Mouse (Mus musculus) midbrain, embryonic 16.5 days (tissue): Measurements from ENCODE around the gene Lrrc75b. TPM values are rescaled to one million over a fixed set of nuclear protein-coding genes. Genes with fewer than 3 reads are reported as not detected.
A peak's percentile ranks its signal among the peaks of the same experiment; 100 is the strongest.

Experiments
- ATAC-seq: fragments of 200-750 bp; cut with Nextera tagmentation; 2 replicates; pipeline ENCODE4 v1.8.0; 2017; ENCODE audit warnings: moderate TSS enrichment
- H3K27ac ChIP-seq: fragments of 300-500 bp; sonication (generic); 2 replicates; pipeline ENCODE4 v1.5.1; 2014; ENCODE audit warnings: mild to moderate bottlenecking, low read length, mixed read lengths
- H3K27me3 ChIP-seq: fragments of 300-500 bp; sonication (generic); 2 replicates; pipeline ENCODE4 v1.6.1; 2014; ENCODE audit warnings: low read depth, low read length, mixed read lengths; ENCODE audit not compliant: control insufficient read depth, insufficient read depth
- H3K36me3 ChIP-seq: fragments of 300-500 bp; sonication (generic); 2 replicates; pipeline ENCODE4 v1.6.1; 2014; ENCODE audit warnings: mild to moderate bottlenecking, low read length, moderate library complexity, mixed read lengths; ENCODE audit not compliant: control insufficient read depth, insufficient read depth
- H3K4me1 ChIP-seq: fragments of 300-500 bp; sonication (generic); 2 replicates; pipeline ENCODE4 v1.6.1; 2014; ENCODE audit warnings: mild to moderate bottlenecking, low read length, mixed read lengths; ENCODE audit not compliant: control insufficient read depth, insufficient read depth
- H3K4me2 ChIP-seq: fragments of 300-500 bp; sonication (generic); 2 replicates; pipeline ENCODE4 v1.6.1; 2014; ENCODE audit warnings: mild to moderate bottlenecking, low read length, mixed read lengths
- H3K4me3 ChIP-seq: fragments of 300-500 bp; sonication (generic); 2 replicates; pipeline ENCODE4 v1.5.1; 2014; ENCODE audit warnings: low read depth, mild to moderate bottlenecking, low read length, moderate library complexity, mixed read lengths
- H3K9ac ChIP-seq: fragments of 300-500 bp; sonication (generic); 2 replicates; pipeline ENCODE4 v1.6.1; 2014; ENCODE audit warnings: low read depth, low read length, mixed read lengths
- H3K9me3 ChIP-seq: fragments of 300-500 bp; sonication (generic); replicated peaks from 2 replicates; pipeline ENCODE4 v1.6.1; 2014; ENCODE audit warnings: mild to moderate bottlenecking, low read length, mixed read lengths; ENCODE audit not compliant: control insufficient read depth, poor library complexity, severe bottlenecking
- WGBS: fragments of 180-500 bp; shearing (Covaris S2); extraction: QIAGEN DNeasy Blood & Tissue Kit; methylation state at CpG from one replicate; pipeline ENCODE4 v1.1.7; 2014; 5-methylcytosine and 5-hydroxymethylcytosine counted together
- polyA plus RNA-seq: library from polyadenylated mRNA; unstranded; fragments of >200 nt; fragmentation: Nextera tagmentation; extraction: Ambion mirVana; gene quantifications from 2 replicates; pipeline ENCODE4 v1.2.1, GENCODE M21; 2015

Gene Lrrc75b
- polyA plus RNA-seq, 1 experiment from 2014 or later, result 44.7 TPM

DNA sequence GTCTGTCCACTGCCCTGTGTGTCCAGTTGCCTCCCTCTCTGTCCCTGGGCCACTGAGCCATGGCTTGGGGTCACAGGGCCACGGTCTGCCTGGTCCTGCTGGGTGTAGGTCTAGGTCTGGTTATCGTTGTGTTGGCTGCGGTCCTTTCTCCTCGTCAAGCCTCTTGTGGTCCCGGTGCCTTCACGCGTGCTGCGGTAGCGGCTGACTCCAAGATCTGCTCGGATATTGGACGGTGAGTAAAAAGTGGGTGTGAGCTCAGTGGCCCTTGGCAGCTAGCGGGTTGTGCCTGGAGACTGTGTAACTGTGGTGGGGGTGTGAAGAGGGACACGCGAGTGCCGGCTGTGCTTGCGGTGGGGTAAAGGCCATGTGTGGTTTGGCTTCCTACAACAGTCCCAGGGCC lies 29.5 kb upstream of the Lrrc75b start:
- Histone ChIP-seq H3K4me2 (no peak overlapping the region), H3K9ac (no peak overlapping the region), H3K36me3 (no peaks in the 10 kb centered on the region), H3K27ac (no peak overlapping the region), H3K4me3 (no peak overlapping the region), H3K4me1 (peaks cover 2% of the 10 kb centered on the region; the same call in 1 of the 2 replicates), H3K27me3 (no peaks in the 10 kb centered on the region; the same call in 1 of the 2 replicates), H3K9me3 (no peaks in the 10 kb centered on the region)
- no peak for ATAC-seq
- WGBS, result 85% methylated on average over 16 of the region's 16 CpGs

DNA sequence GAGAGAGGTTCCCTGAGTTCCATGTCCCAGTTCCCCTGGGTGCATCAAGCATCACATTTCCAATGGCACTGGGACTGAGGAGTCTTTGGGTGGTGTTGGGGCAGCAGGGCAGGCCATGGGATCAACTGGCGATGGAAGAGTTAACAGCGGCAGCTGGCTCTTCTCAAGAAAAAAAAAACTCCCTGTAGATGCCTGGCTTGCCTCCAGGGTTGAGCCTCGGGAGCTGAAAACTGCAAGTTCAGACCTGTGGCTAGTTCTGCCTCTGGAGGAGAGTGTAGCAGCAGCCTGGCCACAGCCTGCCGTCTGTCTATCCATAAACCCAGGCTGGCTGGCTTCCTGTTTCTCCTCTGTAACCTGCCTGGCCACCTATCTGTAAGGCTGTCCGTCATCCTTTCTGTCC lies 29.0 kb upstream of the Lrrc75b start, which contains the start of gene Ggt5:
TSS of gene Ggt5 (plus strand) at position 212 of the 400 bp plus-strand sequence.
- Histone ChIP-seq H3K9me3 (no peaks in the 10 kb centered on the region), H3K27ac (no peak within 1 kb of the TSS), H3K4me2 (no peak within 1 kb of the TSS), H3K9ac (no peak within 1 kb of the TSS), H3K4me1 (peaks cover 2% of the 10 kb centered on the region; the same call in 1 of the 2 replicates), H3K36me3 (no peaks in the 10 kb centered on the region), H3K27me3 (no peaks in the 10 kb centered on the region; the same call in 1 of the 2 replicates), H3K4me3 (no peak within 1 kb of the TSS)
- WGBS, result 30% methylated on average over 5 of the region's 5 CpGs
- ATAC-seq, result no peak

DNA sequence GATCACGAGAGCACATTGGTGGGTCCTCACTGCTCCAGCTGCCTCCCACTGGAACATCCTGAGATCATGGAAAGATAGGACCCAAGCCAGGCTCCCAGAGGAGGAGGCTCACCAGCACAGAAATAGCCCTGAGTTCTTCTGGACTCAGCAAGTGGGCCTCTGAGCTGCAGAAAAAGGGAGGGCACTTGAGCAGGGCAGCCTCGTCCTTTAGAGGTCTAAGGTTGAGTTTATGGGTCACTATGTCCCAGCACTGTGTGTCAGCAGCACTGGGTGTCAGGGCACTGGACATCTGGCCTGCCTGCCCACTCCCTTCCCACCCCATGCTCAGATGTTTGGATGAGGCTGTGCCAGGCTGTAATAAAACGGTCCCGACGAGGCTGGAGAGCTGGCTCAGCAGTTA lies 28.2 kb upstream of the Lrrc75b start:
- Histone ChIP-seq H3K36me3 (no peaks in the 10 kb centered on the region), H3K9me3 (no peaks in the 10 kb centered on the region), H3K4me3 (no peak overlapping the region), H3K4me2 (no peak overlapping the region), H3K4me1 (peaks cover 2% of the 10 kb centered on the region; the same call in 1 of the 2 replicates), H3K27me3 (no peaks in the 10 kb centered on the region; the same call in 1 of the 2 replicates), H3K27ac (no peak overlapping the region), H3K9ac (no peak overlapping the region)
- 83% methylated on average over 5 of the region's 5 CpGs for WGBS
- no peak for ATAC-seq

DNA sequence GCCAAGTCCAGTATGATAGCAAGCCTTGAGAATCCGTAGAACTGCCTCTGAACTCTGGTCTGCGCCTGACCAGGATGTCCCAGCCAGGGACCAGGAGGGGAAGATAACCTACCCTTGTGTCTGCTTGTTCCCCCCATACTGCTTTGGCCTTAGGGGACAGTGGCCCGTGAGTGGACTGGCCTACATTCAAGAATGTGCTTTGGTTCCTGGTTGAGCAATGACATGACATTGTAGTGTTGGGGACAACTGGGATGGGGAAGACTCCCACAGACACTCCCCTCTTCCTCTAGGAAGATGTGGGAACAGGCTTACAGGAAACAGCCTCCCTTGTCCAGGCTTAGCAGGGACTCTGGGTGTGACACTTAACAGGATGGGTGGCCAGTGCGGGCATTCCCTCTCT lies 27.7 kb upstream of the Lrrc75b start:
- H3K4me2 ChIP-seq, result no peak overlapping the region
- H3K27me3 ChIP-seq, result no peaks in the 10 kb centered on the region; the same call in 1 of the 2 replicates
- peaks cover 2% of the 10 kb centered on the region; the same call in 1 of the 2 replicates for H3K4me1 ChIP-seq
- WGBS, result 86% methylated on average over 4 of the region's 4 CpGs
- H3K4me3 ChIP-seq, result no peak overlapping the region
- ATAC-seq, result no peak
- no peaks in the 10 kb centered on the region for H3K9me3 ChIP-seq
- no peak overlapping the region for H3K9ac ChIP-seq
- no peak overlapping the region for H3K27ac ChIP-seq
- H3K36me3 ChIP-seq, result no peaks in the 10 kb centered on the region

DNA sequence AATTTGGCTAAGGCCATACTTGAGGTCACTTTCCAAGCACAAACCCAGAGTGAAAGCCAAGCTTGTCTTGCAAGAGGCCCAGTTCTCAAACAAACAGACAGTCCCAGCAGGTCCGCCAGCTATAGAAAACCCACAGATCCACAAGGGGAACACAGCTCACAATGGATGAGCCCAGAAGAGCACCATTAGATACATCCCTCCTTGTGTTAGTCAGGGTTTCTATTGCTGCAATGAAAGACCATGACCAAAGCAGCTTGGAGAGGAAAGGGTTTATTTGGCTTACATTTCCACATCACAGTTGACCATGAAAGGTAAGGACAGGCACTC lies 26.4 kb upstream of the Lrrc75b start:
- Histone ChIP-seq H3K4me2 (no peak overlapping the region), H3K4me1 (peaks cover 2% of the 10 kb centered on the region; the same call in 1 of the 2 replicates), H3K27ac (no peak overlapping the region), H3K4me3 (no peak overlapping the region), H3K9me3 (no peaks in the 10 kb centered on the region), H3K36me3 (no peaks in the 10 kb centered on the region), H3K9ac (no peak overlapping the region), H3K27me3 (no peaks in the 10 kb centered on the region; the same call in 1 of the 2 replicates)
- 89% methylated on average over 1 of the region's 1 CpGs for WGBS
- ATAC-seq, result peak; percentile 52

DNA sequence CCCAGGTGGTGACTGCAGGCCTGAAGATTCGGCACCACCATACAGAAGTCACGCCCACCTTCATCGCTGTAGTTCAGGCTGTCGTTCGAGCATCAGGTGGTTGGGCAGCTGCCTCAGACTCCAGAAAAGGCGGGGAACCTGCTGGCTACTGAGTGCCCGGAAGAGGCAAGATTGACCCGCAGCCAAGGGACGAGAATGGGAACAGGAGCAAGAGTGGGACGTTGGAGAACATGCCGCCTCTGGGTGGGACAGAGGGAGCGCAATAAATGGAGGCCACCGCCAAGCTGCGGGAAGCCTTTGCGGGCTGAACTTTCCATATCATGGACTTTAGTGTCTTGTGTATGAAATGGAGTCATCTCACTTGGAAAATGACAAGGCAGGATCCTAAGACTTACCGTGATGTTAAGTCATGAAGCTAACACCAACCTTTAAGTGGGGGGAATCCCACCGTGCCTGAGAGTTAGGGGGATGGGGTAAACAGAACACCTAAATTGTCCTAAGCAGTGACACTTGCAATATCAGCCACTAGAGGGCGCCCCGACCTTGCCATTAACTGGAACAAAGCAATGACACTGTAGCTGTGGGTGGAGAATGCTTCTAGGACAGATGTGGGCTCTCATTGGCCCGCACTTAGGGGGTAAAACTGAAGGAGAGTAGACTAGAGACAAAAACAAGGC lies 25.9 kb upstream of the Lrrc75b start:
- Histone ChIP-seq H3K27ac (no peak overlapping the region), H3K9ac (no peak overlapping the region), H3K27me3 (no peaks in the 10 kb centered on the region; the same call in 1 of the 2 replicates), H3K9me3 (no peaks in the 10 kb centered on the region), H3K4me3 (no peak overlapping the region), H3K36me3 (no peaks in the 10 kb centered on the region), H3K4me1 (peaks cover 2% of the 10 kb centered on the region; the same call in 1 of the 2 replicates), H3K4me2 (peak overlapping the region; percentile 46)
- 23% methylated on average over 20 of the region's 20 CpGs for WGBS
- ATAC-seq, result peak; percentile 87

DNA sequence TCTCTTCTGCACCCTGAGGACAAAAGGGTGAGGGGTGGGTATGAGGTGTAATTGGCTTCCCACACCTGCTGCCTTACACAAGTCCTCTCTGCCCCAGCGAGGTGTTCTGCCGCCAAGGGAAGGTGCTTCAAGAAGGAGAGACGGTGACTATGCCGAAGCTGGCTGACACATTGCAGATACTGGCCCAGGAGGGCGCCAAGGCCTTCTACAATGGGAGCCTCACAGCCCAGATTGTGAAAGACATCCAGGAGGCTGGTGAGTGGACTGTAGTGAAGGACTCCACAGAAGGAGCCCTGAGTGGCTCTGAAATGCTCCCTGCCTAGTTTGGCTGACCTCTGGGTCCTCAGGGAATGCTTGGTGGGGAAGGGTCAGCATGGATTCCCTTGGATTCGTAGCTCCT lies 19.0 kb upstream of the Lrrc75b start:
- no peak for ATAC-seq
- Histone ChIP-seq H3K27ac (no peak overlapping the region), H3K27me3 (no peaks in the 10 kb centered on the region), H3K9me3 (no peaks in the 10 kb centered on the region), H3K9ac (no peak overlapping the region), H3K4me1 (no peaks in the 10 kb centered on the region), H3K4me2 (no peak overlapping the region), H3K36me3 (no peaks in the 10 kb centered on the region), H3K4me3 (no peak overlapping the region)
- 89% methylated on average over 6 of the region's 6 CpGs for WGBS

DNA sequence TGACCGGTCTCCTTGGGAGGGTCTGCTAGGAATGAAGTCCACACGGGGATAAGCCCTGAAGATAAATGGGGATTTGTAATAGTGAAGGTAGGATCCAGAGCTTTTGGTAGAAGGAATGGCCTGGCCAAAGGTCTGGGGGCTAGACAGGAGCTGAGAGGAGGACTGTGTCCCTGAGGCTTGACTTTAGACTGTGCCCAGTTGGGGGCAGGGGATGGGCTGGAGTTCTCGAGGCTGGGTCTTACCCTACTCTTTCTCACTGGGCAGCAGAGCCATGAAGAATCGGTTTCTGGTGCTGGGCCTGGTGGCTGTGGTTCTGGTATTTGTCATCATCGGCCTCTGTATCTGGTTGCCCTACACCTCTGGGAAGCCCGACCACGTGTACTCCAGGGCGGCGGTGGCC lies 13.8 kb upstream of the Lrrc75b start:
- 88% methylated on average over 9 of the region's 9 CpGs for WGBS
- Histone ChIP-seq H3K4me3 (no peak overlapping the region), H3K9me3 (no peaks in the 10 kb centered on the region), H3K4me1 (no peaks in the 10 kb centered on the region), H3K9ac (no peak overlapping the region), H3K4me2 (no peak overlapping the region), H3K36me3 (no peaks in the 10 kb centered on the region), H3K27ac (no peak overlapping the region), H3K27me3 (no peaks in the 10 kb centered on the region)
- ATAC-seq, result no peak

DNA sequence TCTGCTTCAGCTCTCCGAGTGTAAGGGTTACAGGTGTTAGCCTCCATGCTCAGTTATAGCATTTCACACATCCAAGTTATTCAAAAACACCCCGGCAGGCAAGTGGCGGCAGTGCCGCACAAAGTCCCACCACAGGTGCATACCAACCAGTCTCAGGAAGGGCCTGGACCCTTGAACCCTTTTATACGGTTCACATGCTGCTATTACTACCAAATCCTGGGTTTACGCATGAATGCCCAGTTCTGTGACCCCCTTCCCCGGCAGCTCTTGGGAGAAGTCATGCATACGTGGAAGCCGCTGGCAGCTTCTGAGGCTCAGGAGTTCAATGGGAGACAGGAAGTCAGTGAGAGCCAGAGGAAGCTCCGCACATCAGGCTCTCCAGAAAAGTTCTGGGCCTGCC lies 13.1 kb upstream of the Lrrc75b start:
- Histone ChIP-seq H3K4me3 (no peak overlapping the region), H3K4me1 (no peaks in the 10 kb centered on the region), H3K27ac (no peak overlapping the region), H3K9ac (no peak overlapping the region), H3K36me3 (no peaks in the 10 kb centered on the region), H3K9me3 (no peaks in the 10 kb centered on the region), H3K4me2 (no peak overlapping the region), H3K27me3 (no peaks in the 10 kb centered on the region)
- 55% methylated on average over 10 of the region's 10 CpGs for WGBS
- ATAC-seq, result no peak
